Mouse (Mus musculus): ENCODE measurements around the gene Il5. TPM values are rescaled to one million over a fixed set of nuclear protein-coding genes. Genes with fewer than 3 reads are reported as not detected.

Il5 gene
- total RNA-seq, 2 experiments from 2014 or later, result not detected

DNA sequence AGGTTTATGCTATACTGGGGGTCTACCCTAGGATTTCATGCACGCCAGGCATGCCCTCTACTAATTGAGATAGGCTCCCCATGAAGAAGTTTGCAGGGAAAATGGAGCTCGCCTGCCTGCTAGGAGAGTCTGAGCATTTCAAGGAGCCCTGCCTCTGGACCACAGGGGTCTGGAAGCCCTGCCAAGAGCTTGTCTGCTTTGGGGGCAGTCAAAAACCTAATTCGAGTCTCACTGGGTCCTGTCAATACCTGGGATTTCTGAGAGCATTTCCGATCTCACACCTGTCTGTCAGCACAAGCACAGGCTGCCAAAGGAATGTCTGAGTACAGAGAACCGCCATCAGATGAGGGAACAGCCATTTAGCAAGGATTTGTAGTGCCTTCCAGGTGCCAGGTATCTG lies 44.0 kb downstream of the Il5 start:
- no peak for DNase-seq (ENCODE audit: low spot score in 2 of 2)
- intact Hi-C loops (cut with DNase I), result no loop called here

- DNase-seq (ENCODE audit: low spot score in 2 of 2), result no peak
- intact Hi-C loops (cut with DNase I), result no loop called here
Observed at GRCm38 (mm10) chr11:53768422-53769184, 48.0 kb downstream of the Il5 start.

- intact Hi-C loops (cut with DNase I), result no loop called here
- no peak for DNase-seq (ENCODE audit: low spot score in 2 of 2)
Observed at GRCm38 (mm10) chr11:53769185-53769576, 48.6 kb downstream of the Il5 start.

DNA sequence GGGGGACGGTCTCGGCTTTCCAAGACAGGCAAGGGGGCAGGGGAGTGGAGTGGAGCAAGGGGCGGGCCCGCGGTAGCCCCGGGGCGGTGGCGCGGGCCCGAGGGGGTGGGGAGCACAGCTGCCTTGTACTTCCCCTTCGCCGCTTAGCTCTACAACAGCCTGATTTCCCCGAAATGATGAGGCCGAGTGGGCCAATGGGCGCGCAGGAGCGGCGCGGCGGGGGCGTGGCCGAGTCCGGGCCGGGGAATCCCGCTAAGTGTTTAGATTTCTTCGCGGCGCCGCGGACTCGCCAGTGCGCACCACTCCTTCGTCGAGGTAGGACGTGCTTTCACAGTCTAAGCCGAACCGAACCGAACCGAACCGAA lies 49.1 kb downstream of the Il5 start, which contains the start of gene Irf1:
TSS of gene Irf1 (plus strand) at position 255 of the 365 bp plus-strand sequence.
- intact Hi-C loops (cut with DNase I), result no loop called here
- DNase-seq (ENCODE audit: low spot score in 2 of 2), result peak; percentile 87 to 88

- intact Hi-C loops (cut with DNase I), result no loop called here
- peak; percentile 48 to 55 for DNase-seq (ENCODE audit: low spot score in 2 of 2)
Observed at GRCm38 (mm10) chr11:53770125-53770791, 49.7 kb downstream of the Il5 start.

DNA sequence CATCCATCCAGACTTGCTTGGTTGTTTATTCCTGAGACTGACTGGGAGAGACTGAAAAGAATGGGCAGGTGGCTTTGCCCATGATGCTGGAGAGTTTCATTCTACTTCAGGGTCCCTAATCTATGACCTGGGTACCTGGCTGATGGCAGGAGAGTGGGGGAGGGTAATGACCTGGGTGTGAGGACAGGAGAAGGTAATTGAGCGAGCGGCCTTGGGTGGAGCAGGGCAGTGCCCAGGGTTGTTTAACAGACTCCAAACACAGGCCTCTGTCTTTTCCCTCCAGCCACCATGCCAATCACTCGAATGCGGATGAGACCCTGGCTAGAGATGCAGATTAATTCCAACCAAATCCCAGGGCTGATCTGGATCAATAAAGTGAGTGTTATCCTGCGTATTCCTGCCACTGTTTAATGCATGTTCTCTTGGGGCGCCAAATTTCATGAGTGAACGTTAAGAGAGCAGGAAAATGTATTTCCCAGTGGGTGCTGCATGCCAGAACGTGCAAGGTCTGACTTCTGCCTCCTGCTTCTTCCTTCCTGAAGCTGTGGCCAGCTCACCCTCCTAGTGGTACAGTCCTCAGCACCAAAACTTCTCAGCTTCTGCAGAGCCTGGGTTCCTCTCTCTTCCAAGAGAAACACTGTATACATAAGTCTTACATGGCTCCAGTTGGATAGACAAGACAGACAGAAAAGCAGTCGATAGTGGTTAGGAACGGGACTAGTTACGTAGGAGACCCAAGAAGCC lies 50.6 kb downstream of the Il5 start:
- DNase-seq (ENCODE audit: low spot score in 2 of 2), result no peak
- intact Hi-C loops (cut with DNase I), result no loop called here

DNA sequence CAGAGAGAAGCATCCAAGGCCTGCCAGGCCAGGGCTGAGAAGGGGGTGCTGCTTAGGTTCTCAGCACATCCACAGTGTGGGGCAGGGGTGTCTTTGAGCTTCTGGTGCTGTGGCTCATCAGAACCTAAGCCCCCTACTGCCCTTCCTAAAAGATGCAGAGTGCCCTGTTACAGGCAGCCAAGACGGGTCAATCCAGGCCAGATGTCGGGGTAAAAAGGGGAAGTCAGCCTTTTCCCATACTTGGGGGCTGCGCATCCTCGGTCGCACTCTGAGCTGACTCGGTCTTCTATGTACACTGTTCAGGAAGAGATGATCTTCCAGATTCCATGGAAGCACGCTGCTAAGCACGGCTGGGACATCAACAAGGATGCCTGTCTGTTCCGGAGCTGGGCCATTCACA lies 51.9 kb downstream of the Il5 start:
- DNase-seq (ENCODE audit: low spot score in 2 of 2), result no peak
- intact Hi-C loops (cut with DNase I), result no loop called here

- intact Hi-C loops (cut with DNase I), result no loop called here
- no peak for DNase-seq (ENCODE audit: low spot score in 2 of 2)
Observed at GRCm38 (mm10) chr11:53773087-53773486, 52.5 kb downstream of the Il5 start, which contains the start of gene Gm17334. TSS of gene Gm17334 (minus strand) at chr11:53773187.

DNA sequence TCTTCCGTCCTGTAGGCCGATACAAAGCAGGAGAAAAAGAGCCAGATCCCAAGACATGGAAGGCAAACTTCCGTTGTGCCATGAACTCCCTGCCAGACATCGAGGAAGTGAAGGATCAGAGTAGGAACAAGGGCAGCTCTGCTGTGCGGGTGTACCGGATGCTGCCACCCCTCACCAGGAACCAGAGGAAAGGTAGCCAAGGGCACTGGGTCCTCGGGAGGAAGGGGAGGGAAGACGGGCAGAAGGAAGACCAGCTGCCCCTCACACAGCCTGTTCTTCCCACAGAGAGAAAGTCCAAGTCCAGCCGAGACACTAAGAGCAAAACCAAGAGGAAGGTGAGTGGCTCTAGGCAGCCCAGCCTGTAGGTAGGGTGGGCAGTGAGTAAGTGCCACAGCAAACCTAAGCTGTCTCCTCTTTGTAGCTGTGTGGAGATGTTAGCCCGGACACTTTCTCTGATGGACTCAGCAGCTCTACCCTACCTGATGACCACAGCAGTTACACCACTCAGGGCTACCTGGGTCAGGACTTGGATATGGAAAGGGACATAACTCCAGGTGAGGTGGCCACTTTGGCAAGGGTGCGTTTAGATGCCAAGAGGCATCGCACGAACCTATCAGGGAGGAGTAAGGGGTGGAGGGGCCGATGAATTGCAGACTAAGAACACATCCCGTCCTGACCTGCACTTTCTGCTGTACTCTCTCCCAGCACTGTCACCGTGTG lies 53.2 kb downstream of the Il5 start:
- intact Hi-C loops (cut with DNase I), result no loop called here
- no peak for DNase-seq (ENCODE audit: low spot score in 2 of 2)

Small RNA genes lying within 50 kb of the gene (microRNA-seq; reads per million reads assigned to microRNA genes)
- 0 reads per million in 2 experiments for gene Mir7671

Other genes starting within 250 kb of the Il5 start
- gene Gm9945, start 240.6 kb upstream of the Il5 start, total RNA-seq (2021), result 1 to 10 TPM; 2.2 to 3.6 TPM
- gene Sowaha, start 240.5 kb upstream of the Il5 start, total RNA-seq (2021), result 10 to 100 TPM; 71.5 to 74.7 TPM
- gene Sept8, start 201.5 kb upstream of the Il5 start, total RNA-seq (2021), result 100 to 1,000 TPM; 253 to 267 TPM
- 100 to 1,000 TPM; 137 to 147 TPM for gene Kif3a, start 153.4 kb upstream of the Il5 start, total RNA-seq (2021)
- gene Il4, start 102.1 kb upstream of the Il5 start, total RNA-seq (2021), result not detected
- gene Il13, start 86.1 kb upstream of the Il5 start, total RNA-seq (2021), result not detected
- 1 to 10 TPM; 8.2 to 9.0 TPM for gene Rad50, start 13.5 kb upstream of the Il5 start, total RNA-seq (2021)
- 1 to 10 TPM; 4.5 to 5.5 TPM for gene Irf1, start 49.2 kb downstream of the Il5 start, total RNA-seq (2021)
- under 1 TPM in 1 of 2 experiments, not detected in 1; 0.51 TPM for gene Gm17334, start 52.4 kb downstream of the Il5 start, total RNA-seq (2021)
- 1 to 10 TPM; 2.0 to 3.1 TPM for gene Gm12216, start 138.5 kb downstream of the Il5 start, total RNA-seq (2021)
- gene Slc22a5, start 170.9 kb downstream of the Il5 start, total RNA-seq (2021), result 10 to 100 TPM in 1 of 2 experiments, 1 to 10 TPM in 1; 9.4 to 10.9 TPM